Mouse (Mus musculus) splenic B cell, adult 2 months (primary cell): ENCODE measurements around the gene Cabp7.
A peak's percentile ranks its signal among the peaks of the same experiment; 100 is the strongest.

ENCODE experiments used
- DNase-seq: peaks from one replicate; pipeline ENCODE4 v3.0.0-alpha.2; 2011; ENCODE audit warnings: low read depth, low spot score
- H3K27me3 ChIP-seq: 2 replicates; pipeline ENCODE4 v1.6.1; 2012; ENCODE audit warnings: mild to moderate bottlenecking, low read length, moderate library complexity, mixed read lengths; ENCODE audit not compliant: control insufficient read depth, poor library complexity, insufficient read depth, severe bottlenecking
- H3K36me3 ChIP-seq: 2 replicates; pipeline ENCODE4 v1.6.1; 2012; ENCODE audit warnings: mild to moderate bottlenecking, low read length, moderate library complexity, mixed read lengths; ENCODE audit not compliant: control insufficient read depth, poor library complexity, insufficient read depth, severe bottlenecking

Gene Cabp7

GRCm38 (mm10) chr11:4760438-4760837, 13.9 kb upstream of the Cabp7 start:
- H3K36me3 ChIP-seq = no peaks in the 10 kb centered on the region
- H3K27me3 ChIP-seq = no peaks in the 10 kb centered on the region
- DNase-seq = no peak

GRCm38 (mm10) chr11:4757789-4758158, 11.2 kb upstream of the Cabp7 start:
- no peaks in the 10 kb centered on the region for H3K36me3 ChIP-seq
- no peak for DNase-seq
- no peaks in the 10 kb centered on the region for H3K27me3 ChIP-seq

GRCm38 (mm10) chr11:4756984-4757788, 10.6 kb upstream of the Cabp7 start:
- DNase-seq = no peak
- H3K27me3 ChIP-seq = no peaks in the 10 kb centered on the region
- H3K36me3 ChIP-seq = no peaks in the 10 kb centered on the region

- no peak for DNase-seq
- Histone ChIP-seq H3K36me3 (no peaks in the 10 kb centered on the region), H3K27me3 (no peaks in the 10 kb centered on the region)
These were observed 9.9 kb upstream of the Cabp7 start for GRCm38 (mm10) chr11:4756460-4756859.

GRCm38 (mm10) chr11:4754867-4755266, 8.3 kb upstream of the Cabp7 start:
- H3K27me3 ChIP-seq = no peaks in the 10 kb centered on the region

DNA sequence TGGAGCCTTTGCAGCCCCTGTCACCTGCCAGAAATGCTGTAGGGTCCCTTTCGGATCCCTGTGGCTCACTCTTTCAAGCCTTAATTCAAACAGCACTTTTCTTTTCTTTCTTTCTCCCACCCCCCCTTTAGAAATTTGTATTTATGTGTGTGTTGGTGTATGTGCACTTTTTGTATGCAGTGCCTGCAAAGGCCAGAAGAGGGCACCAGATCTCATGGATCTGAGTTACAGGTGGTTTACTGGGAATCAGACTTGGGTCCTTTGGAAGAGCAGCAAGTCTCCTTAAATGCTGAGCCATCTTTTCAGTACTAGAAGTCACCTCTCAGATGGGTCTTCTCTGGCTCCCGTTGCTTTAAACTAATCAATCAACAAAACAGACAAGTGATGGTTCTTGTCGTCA, 7.5 kb upstream of the Cabp7 start:
- no peaks in the 10 kb centered on the region for H3K36me3 ChIP-seq
- DNase-seq = no peak
- H3K27me3 ChIP-seq = no peaks in the 10 kb centered on the region

More at GRCm38 (mm10) chr11:4754867-4755266, 8.3 kb upstream of the Cabp7 start:
- no peak for DNase-seq
- H3K36me3 ChIP-seq = no peaks in the 10 kb centered on the region

- no peaks in the 10 kb centered on the region for H3K36me3 ChIP-seq
- DNase-seq = no peak
- H3K27me3 ChIP-seq = 0 out of 2 replicates have a peak, but pooled peaks cover 1% of the 10 kb centered on the region
These were observed 6.3 kb upstream of the Cabp7 start for GRCm38 (mm10) chr11:4752836-4753235.

DNA sequence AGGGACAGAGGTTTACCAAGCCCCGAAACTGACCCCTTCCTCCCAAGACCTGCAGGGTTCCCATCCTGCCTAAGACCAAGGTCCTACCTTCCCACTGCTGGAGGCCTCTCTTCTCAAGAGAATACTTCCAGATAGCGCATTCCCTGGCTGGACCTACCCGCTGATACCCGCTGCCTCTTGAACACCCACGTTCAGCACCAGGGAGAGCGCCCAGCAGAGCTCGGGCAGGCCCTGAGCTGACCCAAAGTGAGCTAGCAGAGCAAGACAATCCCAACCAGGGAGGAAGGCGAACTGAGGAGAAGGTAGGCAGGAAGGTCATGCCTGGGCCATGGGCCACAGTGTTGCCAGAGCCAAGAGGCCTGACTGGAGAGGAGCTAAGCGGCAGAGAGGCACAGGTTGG, 3.7 kb upstream of the Cabp7 start:
- H3K27me3 ChIP-seq = peaks cover 1% of the 10 kb centered on the region; the same call in 1 of the 2 replicates
- DNase-seq = peak; percentile 37
- no peaks in the 10 kb centered on the region for H3K36me3 ChIP-seq

DNA sequence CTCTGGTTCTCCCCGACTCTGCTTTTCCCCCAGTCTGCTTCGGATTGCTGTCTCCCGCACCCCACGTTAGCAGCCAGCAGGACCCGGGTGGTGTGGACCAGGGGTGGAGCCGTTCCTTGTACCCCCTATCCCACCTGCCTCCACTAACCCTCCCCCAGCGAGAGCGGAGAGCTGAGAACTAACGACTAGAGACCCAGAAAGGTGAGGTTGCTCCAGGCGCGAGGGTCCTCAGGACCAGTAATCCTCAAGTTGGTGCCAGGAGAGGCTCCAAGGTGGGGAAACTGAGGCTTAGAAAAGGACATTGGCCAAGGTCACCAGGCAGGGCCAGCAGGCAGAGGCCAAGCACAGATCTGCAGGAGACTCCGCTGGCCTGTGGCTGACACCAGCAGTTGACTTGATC, 707 bp upstream of the Cabp7 start:
- H3K27me3 ChIP-seq = peaks cover 1% of the 10 kb centered on the region; the same call in 1 of the 2 replicates
- DNase-seq = no peak
- no peaks in the 10 kb centered on the region for H3K36me3 ChIP-seq

- Histone ChIP-seq H3K36me3 (no peaks in the 10 kb centered on the region), H3K27me3 (peaks cover 1% of the 10 kb centered on the region; the same call in 1 of the 2 replicates)
- DNase-seq = no peak
These were observed 609 bp downstream of the Cabp7 start for GRCm38 (mm10) chr11:4745969-4746368.

DNA sequence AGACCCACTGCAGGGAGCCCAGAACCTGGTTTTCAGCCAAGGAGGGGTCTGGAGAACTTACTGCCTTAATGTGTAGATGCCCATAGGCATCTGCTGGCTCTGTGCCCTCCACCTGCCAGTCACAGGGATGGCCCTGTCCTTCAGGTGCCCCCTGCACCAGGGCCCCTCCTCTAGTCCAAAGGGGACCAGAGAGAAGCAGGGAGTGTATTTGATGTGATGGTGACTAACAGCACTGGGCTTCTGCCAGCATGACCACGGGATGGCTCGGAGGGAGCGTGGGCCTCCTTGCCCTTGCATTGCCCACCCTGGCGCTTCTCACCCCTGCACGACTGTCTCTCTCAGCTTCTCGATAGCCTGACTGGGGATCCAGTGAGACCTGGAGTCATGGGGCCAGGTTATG, 1.9 kb downstream of the Cabp7 start:
- peaks cover 1% of the 10 kb centered on the region; the same call in 1 of the 2 replicates for H3K27me3 ChIP-seq
- no peak for DNase-seq
- H3K36me3 ChIP-seq = no peaks in the 10 kb centered on the region

GRCm38 (mm10) chr11:4740785-4741184, 5.8 kb downstream of the Cabp7 start:
- no peak for DNase-seq
- Histone ChIP-seq H3K27me3 (no peaks in the 10 kb centered on the region; the same call in 1 of the 2 replicates), H3K36me3 (peaks cover 4% of the 10 kb centered on the region; the same call in 1 of the 2 replicates)

GRCm38 (mm10) chr11:4738719-4739118, 7.9 kb downstream of the Cabp7 start:
- no peaks in the 10 kb centered on the region; the same call in 1 of the 2 replicates for H3K27me3 ChIP-seq
- H3K36me3 ChIP-seq = peaks cover 8% of the 10 kb centered on the region
- DNase-seq = no peak

DNA sequence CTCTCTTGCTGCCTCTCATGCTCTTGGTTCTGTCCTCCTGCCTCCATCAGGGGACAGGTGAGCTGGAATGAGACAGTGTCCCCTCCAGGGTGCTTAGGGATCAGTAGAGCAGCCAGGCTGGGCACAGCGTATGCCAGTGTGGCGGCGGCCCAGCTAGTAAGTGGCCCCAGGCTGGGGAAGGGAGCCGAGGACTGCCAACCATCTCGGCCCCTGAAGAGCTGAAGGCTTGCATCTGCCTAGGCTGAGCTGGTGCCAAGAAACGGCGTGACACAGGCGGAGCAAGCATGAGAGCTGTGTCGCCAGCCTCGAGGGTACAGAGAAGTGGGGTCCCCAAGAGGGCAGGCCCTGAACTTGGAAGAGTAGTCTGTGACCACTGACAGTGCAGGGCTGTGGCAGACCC, 8.9 kb downstream of the Cabp7 start:
- peaks cover 9% of the 10 kb centered on the region for H3K36me3 ChIP-seq
- DNase-seq = no peak
- H3K27me3 ChIP-seq = no peaks in the 10 kb centered on the region

GRCm38 (mm10) chr11:4736355-4736754, 10.2 kb downstream of the Cabp7 start:
- no peak for DNase-seq

DNA sequence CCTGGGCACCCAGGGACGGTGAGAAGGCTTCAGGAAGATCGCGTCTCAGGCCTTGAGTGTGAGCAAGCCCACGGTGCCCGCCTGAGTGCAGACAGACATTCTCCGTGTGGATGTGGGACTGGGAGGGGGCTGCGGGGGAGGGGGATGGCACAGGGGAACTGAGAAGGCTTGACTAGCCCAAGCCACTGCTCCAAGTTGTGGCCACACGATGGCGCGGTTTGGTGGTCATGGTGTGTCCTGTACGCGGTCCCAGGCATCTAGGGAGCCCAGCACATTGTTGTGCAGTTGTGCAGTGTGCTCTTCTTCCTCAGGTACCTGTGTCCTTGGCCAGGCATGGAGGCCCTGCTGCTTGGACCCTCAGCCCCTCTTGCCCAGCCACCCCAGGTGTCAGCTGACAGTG, 12.4 kb downstream of the Cabp7 start:
- Histone ChIP-seq H3K27me3 (no peaks in the 10 kb centered on the region), H3K36me3 (peaks cover 9% of the 10 kb centered on the region)
- DNase-seq = no peak

More at GRCm38 (mm10) chr11:4736355-4736754, 10.2 kb downstream of the Cabp7 start:
- Histone ChIP-seq H3K27me3 (no peaks in the 10 kb centered on the region), H3K36me3 (peaks cover 9% of the 10 kb centered on the region)
